Mouse (Mus musculus) layer of hippocampus, adult 2 months (tissue): ENCODE measurements at regions not wholly inside any gene's neighbourhood (a gene's known extent, or its start where the extent isn't known, plus 50 kb on each side); places are given as distances from the start of the nearest gene placed in this dataset.

Experiments used
- DNase-seq, 2 experiments: peaks; one replicate each; pipeline ENCODE4 v3.0.0; 2022; ENCODE audit warnings: low spot score in 2 of 2
- H3K27ac ChIP-seq: fragments of 200-600 bp; 2 replicates; pipeline ENCODE4 v1.8.1; 2022
- H3K4me3 ChIP-seq: fragments of 200-600 bp; 2 replicates; pipeline ENCODE4 v1.8.1; 2022; ENCODE audit warnings: mild to moderate bottlenecking
- CTCF ChIP-seq: fragments of 200-600 bp; conservative IDR thresholded peaks from 2 replicates; pipeline ENCODE4 v1.8.1; 2022; ENCODE audit warnings: antibody characterized with exemption, mild to moderate bottlenecking, moderate library complexity

DNA sequence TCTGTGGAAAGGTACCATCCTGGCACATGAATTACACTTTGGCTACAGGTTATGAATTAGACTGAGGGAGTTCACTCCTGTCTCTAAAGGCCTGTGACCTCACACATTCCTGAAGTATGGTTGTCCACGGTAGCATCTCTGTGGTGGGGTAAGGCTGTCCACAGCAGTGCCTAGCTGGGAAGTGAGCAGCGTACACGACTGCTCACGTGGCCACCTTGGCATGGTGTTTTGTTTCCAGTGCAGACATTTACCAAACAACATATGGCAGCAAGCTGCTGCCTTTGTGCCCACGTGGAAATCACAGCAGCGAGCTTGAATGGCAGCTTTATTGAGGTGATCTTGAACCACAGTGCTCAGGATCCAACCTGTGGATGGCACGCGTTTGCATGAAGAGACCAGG is 140.7 kb upstream of the A230072I06Rik start:
- DNase-seq: no peak
- H3K27ac ChIP-seq: no peak overlapping the region
- H3K4me3 ChIP-seq: no peak overlapping the region
- no peak for TF ChIP-seq CTCF

DNA sequence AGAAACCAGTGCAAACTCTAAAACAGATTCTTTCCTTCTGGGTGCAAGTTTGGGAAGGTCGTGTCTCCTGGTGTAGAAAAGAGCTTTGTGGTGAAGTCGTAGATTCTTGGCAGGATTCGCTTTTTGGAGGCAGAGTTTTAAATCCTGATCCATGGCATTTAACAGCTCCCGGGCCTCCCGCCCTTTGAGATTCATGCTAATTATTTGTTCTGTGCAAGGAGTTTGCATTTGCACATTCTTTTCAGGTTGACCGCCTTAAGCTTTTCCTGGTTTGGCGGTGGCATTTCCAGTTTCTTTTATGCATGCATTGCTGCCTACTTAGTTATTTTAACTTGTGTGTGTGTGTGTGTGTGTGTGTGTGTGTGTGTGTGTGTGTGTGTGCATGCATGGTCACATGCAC is 126.9 kb upstream of the A230072I06Rik start:
- TF ChIP-seq CTCF: no peak
- DNase-seq: no peak
- Histone ChIP-seq H3K4me3 (no peak overlapping the region), H3K27ac (no peak overlapping the region)

DNA sequence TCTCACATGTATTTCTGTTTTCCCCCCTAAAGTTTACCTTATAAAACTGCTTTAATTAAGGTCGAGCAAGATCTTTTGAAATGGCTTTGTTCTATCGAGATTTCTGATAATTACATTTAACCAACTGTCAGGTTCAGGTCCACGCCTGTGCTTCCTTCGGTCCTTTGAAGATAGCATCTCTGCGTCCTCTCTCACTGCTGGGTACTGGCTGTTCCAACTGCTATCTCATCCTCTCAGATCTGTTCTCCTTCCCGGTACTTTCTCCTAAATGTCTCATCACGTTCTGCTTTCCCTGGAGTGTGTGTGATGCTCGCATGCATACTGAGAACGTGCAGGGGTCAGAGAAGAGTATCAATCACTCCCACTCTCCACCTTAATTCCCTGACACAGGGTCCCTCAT is 125.8 kb upstream of the A230072I06Rik start:
- H3K4me3 ChIP-seq: no peak overlapping the region
- no peak for DNase-seq
- no peak overlapping the region for H3K27ac ChIP-seq
- TF ChIP-seq CTCF: no peak

DNA sequence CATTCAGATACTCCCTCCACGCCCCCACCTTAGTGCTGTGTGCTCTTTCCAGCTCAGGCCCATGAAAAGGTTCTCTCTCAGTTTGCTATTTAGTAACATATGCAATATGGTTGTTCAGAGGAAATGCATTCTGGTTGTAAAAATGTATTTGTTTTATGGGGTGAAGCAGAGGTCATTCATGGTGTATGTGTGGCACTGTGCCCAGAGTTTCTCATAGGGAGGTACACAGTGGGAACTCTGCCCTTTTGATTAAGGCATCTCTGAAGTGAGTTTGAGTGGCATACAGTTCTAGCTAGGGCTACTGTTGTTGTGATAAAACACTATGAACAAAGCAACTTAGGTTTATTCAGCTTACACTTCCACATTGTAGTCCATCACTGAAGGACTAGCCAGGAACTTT is 121.7 kb upstream of the A230072I06Rik start:
- no peak for TF ChIP-seq CTCF
- Histone ChIP-seq H3K4me3 (no peak overlapping the region), H3K27ac (no peak overlapping the region)
- DNase-seq: no peak

DNA sequence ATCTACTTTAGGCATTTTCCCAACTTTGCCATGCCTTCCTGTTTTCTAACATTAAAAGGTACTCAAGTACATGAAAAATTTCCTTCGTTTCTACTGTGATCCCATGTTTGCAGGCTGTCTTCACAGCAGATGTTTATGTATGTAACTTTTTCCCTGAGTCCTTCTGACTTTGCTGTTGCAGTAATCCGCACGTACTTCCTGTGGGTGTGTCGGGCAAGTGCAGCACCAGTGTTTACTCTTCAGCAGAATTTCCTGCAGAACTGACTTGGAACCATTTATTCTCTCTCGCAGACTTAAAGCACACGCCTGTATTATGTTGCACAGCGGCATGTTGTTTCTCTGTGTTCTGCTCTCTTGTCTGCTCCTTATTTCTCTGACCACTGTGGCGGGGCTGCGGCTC is 120.4 kb upstream of the A230072I06Rik start:
- no peak overlapping the region for H3K27ac ChIP-seq
- DNase-seq: no peak
- no peak overlapping the region for H3K4me3 ChIP-seq
- no peak for TF ChIP-seq CTCF

DNA sequence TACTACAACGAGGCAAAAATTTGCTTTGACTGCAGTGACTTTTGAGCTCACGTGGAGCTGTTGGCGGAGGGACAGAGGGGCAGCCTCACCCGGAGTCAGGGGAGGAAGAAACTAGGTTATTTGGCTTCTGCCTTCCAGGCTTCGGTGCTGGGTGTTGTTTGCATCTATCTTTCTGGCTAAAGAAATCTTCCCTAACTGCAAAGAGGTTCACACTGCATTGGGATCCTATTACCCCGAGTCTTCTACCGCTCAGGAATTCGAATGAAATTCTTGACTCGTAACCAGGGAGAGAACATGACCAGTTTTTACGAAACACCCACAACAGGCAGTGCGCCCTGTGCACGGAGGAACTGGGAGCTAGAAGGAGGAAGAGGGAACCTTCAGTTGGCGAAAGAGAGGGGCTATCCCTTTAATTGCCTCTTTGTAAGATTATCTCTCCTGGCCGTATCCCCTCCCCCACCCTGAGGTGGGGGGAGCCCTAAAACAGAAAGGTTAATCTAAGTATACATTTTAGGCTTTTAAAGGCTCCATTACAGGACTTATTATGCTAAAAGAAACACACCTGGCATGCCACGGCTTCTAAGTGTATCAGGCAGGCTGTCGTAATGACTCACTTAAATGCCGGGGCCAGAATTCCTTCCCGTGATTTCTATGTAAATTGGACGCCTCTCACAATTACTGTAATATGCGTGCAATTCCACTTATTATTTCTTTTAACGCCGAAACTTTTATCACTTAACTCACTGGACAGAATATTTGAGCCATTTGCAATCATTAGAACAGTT is 115.5 kb upstream of the A230072I06Rik start:
- Histone ChIP-seq H3K27ac (no peak overlapping the region), H3K4me3 (peak overlapping the region; percentile 21; the same call in 1 of the 2 replicates)
- peak in 1 of 2 experiments; percentile 7 for DNase-seq
- no peak for TF ChIP-seq CTCF

DNA sequence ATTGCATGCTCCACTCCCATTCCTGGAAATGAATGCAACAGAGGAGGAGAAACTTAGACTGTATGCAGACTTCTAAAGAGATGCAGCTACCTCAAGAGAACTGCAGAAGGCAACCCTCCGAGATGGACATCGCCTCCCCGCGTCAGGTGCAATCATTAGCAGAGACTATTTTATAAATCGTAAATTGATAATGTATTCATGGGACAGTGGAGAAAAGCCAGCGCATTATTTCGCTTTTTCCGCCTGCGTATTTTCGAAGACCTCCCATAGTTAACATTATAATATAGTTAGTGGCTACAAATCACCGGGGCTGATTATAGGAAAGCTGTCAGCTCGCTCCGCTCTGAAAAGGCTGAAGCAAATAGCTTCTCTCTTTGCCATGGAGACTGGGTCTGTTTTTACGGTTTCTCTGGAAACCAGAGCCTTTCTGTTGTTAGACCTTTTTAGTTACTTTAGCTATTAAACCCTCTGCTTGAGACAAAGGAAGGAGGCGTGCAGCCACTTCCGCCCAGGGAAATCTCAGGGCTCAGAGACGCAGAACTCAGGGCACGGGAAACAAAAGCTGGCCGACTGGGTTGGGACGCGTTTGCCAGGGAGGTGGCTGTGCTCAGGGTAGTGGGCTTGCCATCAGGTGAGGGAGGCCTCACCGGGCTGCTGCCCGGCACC is 113.0 kb upstream of the A230072I06Rik start:
- peak overlapping the region; percentile 80 for H3K27ac ChIP-seq

DNA sequence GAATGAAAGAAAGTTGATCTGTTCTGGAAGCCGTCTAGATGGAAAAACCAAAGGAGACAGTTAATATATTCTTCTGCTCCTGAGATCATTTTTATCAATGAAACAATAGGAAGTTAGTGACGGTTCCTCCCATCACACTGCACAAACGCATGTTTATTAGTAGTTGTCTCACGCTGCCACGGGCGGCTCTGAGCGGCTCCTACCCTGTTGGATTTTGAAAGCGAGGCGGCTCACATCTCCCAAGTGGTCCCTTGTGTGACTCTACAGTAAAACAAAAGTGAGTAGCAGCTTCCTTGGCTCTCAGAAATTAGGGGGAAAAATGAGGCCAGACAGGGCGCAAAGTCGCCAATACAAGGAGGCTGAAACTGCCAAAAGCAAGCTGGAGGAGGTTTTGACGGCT is 106.8 kb upstream of the A230072I06Rik start:
- Histone ChIP-seq H3K4me3 (no peak overlapping the region), H3K27ac (no peak overlapping the region)
- no peak for TF ChIP-seq CTCF
- DNase-seq: no peak

More for the DNA sequence above, 113.0 kb upstream of the A230072I06Rik start:
- H3K4me3 ChIP-seq: peak overlapping the region; percentile 35
- peak; percentile 35 to 43 for DNase-seq
- 0 out of 2 replicates have a peak, but pooled peaks have one; percentile 14 for TF ChIP-seq CTCF

DNA sequence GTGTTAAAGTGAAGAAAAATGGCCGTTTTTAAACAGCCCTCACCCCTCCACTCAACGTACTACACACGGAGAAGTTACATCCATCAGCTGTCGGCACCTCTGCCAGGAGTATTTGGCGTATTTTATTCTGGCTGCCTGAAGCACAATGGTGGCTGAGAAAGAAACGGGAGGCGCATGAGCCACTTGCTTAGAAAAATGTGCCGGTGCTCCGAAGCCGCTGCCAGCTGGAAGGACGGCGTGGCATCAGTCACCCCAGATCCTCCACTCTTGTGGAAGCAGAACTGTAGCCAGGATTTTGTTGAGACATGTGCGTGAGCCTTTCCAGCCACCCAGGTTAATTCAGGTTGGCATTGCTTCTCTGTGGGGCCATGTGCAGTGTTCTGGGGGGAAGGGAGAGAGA is 103.1 kb upstream of the A230072I06Rik start:
- no peak for TF ChIP-seq CTCF
- no peak overlapping the region for H3K27ac ChIP-seq
- H3K4me3 ChIP-seq: no peak overlapping the region
- no peak for DNase-seq

DNA sequence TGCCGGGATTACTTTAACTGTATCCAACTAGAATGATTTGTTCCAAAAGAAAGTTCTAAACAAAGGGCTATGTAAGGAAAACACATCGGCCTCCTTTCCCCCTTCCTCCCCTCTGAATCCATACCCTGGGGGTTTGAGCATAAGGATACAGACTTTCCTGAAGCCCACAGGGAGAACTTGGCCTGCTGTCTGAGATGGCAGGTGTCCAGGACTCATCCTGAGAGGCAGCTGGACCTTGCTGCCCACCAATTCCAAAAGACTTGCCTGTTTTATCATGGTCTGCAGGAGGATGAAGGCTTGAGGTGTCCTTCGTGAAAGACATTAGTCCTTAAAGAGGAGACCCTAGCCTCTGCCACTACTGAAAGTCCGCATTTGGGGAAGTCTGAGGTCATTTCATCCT is 94.0 kb upstream of the A230072I06Rik start:
- DNase-seq: no peak
- Histone ChIP-seq H3K4me3 (no peak overlapping the region), H3K27ac (no peak overlapping the region)
- TF ChIP-seq CTCF: no peak

DNA sequence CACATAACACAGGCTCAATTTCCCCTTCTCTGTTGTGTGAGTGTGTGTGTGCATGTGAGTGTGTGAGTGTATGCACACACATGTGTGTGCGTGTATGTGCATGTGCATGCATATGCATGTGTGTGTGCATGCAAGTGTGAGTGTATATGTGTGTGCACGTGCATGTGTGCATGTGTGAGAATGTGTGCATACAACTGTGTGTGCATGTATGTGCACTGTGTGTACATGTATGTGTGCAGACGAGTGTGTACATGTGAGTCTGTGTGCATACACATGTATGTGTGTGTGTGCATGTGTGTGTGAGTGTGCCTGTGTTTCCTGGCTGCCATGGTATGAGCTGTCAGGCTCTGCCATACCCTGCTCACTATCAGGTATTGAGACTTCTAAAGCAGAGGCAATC is 91.3 kb upstream of the A230072I06Rik start:
- Histone ChIP-seq H3K27ac (no peak overlapping the region), H3K4me3 (no peak overlapping the region)
- TF ChIP-seq CTCF: no peak
- no peak for DNase-seq

DNA sequence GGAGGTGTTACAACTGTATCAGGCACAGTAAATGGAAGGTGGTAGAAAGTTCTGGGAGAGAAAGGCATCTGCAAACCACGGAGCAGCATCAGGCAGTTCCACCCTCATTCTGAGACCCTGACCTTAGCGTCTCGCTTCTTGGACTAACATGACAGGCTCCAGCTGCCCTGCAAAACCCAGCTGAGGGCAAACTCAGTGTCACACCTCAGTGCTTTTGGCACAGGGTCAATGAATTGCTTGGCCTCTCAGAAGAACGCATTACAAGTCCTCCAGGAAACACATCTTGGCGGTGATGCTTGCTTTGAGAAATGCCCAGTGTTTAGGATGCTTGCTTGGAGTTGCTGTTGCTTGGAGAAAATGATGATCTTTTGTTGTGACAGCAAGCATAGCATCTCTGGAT is 90.2 kb upstream of the A230072I06Rik start:
- no peak for DNase-seq
- H3K4me3 ChIP-seq: no peak overlapping the region
- no peak for TF ChIP-seq CTCF
- no peak overlapping the region for H3K27ac ChIP-seq

DNA sequence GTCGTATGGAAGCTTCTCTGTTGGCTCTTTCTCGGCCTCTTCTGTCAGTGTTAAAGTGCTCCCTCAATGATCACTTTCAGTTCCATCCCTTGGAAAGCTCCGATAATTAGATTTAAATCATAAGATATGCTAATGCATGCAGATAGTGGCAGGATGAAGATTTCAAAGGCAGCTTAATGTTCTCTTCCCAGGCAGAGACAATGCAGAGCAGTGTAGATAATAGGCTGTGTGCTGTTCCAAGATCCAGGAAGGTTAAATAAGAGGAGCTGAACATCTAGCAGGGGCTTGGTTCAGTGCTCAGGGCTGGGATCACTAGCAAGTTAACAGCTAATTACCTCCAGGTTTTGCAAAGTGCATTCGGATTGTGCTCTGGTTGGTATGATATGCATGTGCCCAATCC is 89.7 kb upstream of the A230072I06Rik start:
- no peak for TF ChIP-seq CTCF
- no peak for DNase-seq
- Histone ChIP-seq H3K4me3 (no peak overlapping the region), H3K27ac (no peak overlapping the region)

DNA sequence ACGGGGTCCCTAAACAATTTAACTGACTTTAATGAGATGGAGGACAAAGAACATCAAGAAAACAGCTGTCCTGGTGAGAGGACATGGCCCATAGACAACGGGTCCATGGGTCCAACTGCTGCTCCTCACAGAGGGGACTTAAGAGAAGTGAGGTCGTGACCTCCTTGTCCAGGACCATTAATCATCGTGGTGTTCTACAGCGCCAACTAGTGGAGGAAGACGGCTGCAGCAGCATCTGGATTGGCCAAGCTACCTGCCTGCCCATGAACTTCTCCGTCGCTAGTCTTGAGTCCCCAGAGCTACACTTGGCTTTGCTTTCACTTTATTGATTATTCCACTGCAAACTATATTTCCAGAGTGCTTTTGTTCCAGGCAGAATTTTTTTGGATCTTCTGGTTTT is 86.6 kb upstream of the A230072I06Rik start:
- Histone ChIP-seq H3K27ac (no peak overlapping the region), H3K4me3 (no peak overlapping the region)
- peak; percentile 82 for TF ChIP-seq CTCF
- no peak for DNase-seq
